Mouse (Mus musculus) CH12.LX (cell line): ENCODE measurements around the gene Kif21b. TPM values are rescaled to one million over a fixed set of nuclear protein-coding genes. Genes with fewer than 3 reads are reported as not detected.

Source experiments
- DNase-seq: peaks from one replicate; pipeline ENCODE4 v3.0.0-alpha.2; 2013; ENCODE audit errors: extremely low read depth
- H3K27ac ChIP-seq: 2 replicates; pipeline ENCODE4 v1.5.1; 2012; ENCODE audit warnings: low read depth, mild to moderate bottlenecking, control low read depth, moderate library complexity; ENCODE audit not compliant: insufficient read depth
- H3K27me3 ChIP-seq: replicated peaks from 2 replicates; pipeline ENCODE3; 2012; ENCODE audit warnings: inconsistent platforms
- H3K36me3 ChIP-seq, 2 experiments: replicated peaks in 1 of 2; 2 replicates each; pipeline versions ENCODE3 to v1.6.1; 2012; ENCODE audit warnings: inconsistent platforms in 1 of 2, low read length in 1 of 2, mild to moderate bottlenecking in 1 of 2, mixed read lengths in 1 of 2, moderate library complexity in 1 of 2; ENCODE audit not compliant: control insufficient read depth in 1 of 2, insufficient read depth in 1 of 2
- H3K4me1 ChIP-seq, 2 experiments: 2 replicates each; pipeline ENCODE4 v1.6.1; 2012; ENCODE audit warnings: inconsistent platforms in 1 of 2, moderate library complexity in 1 of 2; ENCODE audit not compliant: insufficient read depth in 2 of 2, control insufficient read depth in 1 of 2
- H3K4me2 ChIP-seq: 2 replicates; pipeline ENCODE4 v1.6.1; 2012; ENCODE audit warnings: low read depth, mild to moderate bottlenecking, control low read depth; ENCODE audit not compliant: poor library complexity, insufficient read depth, severe bottlenecking
- H3K4me3 ChIP-seq, 3 experiments: fragments of 150-350 bp in 1 of 3; sonication (generic) in 1 of 3; replicated peaks in 1 of 3; 2 replicates each; pipeline versions ENCODE3 to v1.5.1; 2011 to 2012; ENCODE audit warnings: low read depth in 2 of 3, low read length in 2 of 3, mild to moderate bottlenecking in 2 of 3, moderate library complexity in 2 of 3, control low read depth in 1 of 3, improper control_type of control experiment in 1 of 3, inconsistent platforms in 1 of 3, mixed read lengths in 1 of 3; ENCODE audit not compliant: poor library complexity in 1 of 3
- H3K79me2 ChIP-seq: replicated peaks from 2 replicates; pipeline ENCODE4 v1.6.1; 2012; ENCODE audit warnings: mild to moderate bottlenecking, moderate library complexity; ENCODE audit not compliant: control insufficient read depth, poor library complexity, insufficient read depth, severe bottlenecking; ENCODE audit errors: extremely low read depth
- H3K9ac ChIP-seq: 2 replicates; pipeline ENCODE4 v1.6.1; 2012; ENCODE audit warnings: low read depth, mild to moderate bottlenecking, control low read depth, moderate library complexity; ENCODE audit not compliant: insufficient read depth
- H3K9me3 ChIP-seq: replicated peaks from 2 replicates; pipeline ENCODE3; 2012; ENCODE audit warnings: low read length, inconsistent platforms, mixed read lengths
- CHD1 ChIP-seq: IDR thresholded peaks from 2 replicates; pipeline ENCODE4 v1.6.1; 2012; ENCODE audit warnings: low read depth, low read length, improper control_type of control experiment, inconsistent platforms
- CHD2 ChIP-seq: IDR thresholded peaks from 2 replicates; pipeline ENCODE4 v1.6.1; 2011; ENCODE audit warnings: low read length, improper control_type of control experiment
- E2F4 ChIP-seq: IDR thresholded peaks from 2 replicates; pipeline ENCODE4 v1.6.1; 2011; ENCODE audit warnings: low read depth, low read length, improper control_type of control experiment; ENCODE audit not compliant: insufficient replicate concordance
- ELF1 ChIP-seq: IDR thresholded peaks from 2 replicates; pipeline ENCODE4 v1.6.1; 2014; ENCODE audit warnings: low read depth, mild to moderate bottlenecking, inconsistent platforms, low read length, improper control_type of control experiment
- EP300 ChIP-seq: IDR thresholded peaks from 2 replicates; pipeline ENCODE4 v1.6.1; 2011; ENCODE audit warnings: low read length, improper control_type of control experiment
- ETS1 ChIP-seq: conservative IDR thresholded peaks from 2 replicates; pipeline ENCODE4 v1.6.1; 2012; ENCODE audit warnings: low read depth, mild to moderate bottlenecking, inconsistent platforms, low read length, improper control_type of control experiment, moderate library complexity
- GABPA ChIP-seq: IDR thresholded peaks from 2 replicates; pipeline ENCODE4 v1.6.1; 2012; ENCODE audit warnings: low read depth, low read length, improper control_type of control experiment, inconsistent platforms; ENCODE audit not compliant: insufficient replicate concordance
- HCFC1 ChIP-seq: IDR thresholded peaks from 2 replicates; pipeline ENCODE4 v1.6.1; 2012; ENCODE audit warnings: low read depth, mild to moderate bottlenecking, inconsistent platforms, low read length, improper control_type of control experiment
- JUN ChIP-seq: IDR thresholded peaks from 2 replicates; pipeline ENCODE4 v1.6.1; 2011; ENCODE audit warnings: low read depth, mild to moderate bottlenecking, low read length, improper control_type of control experiment, moderate library complexity; ENCODE audit not compliant: insufficient read depth
- KAT2A ChIP-seq: IDR thresholded peaks from 2 replicates; pipeline ENCODE4 v1.6.1; 2012; ENCODE audit warnings: low read length, improper control_type of control experiment, inconsistent platforms; ENCODE audit not compliant: insufficient replicate concordance
- MAX ChIP-seq: IDR thresholded peaks from 2 replicates; pipeline ENCODE4 v1.6.1; 2011; ENCODE audit warnings: low read length, improper control_type of control experiment
- MAZ ChIP-seq: IDR thresholded peaks from 2 replicates; pipeline ENCODE4 v1.6.1; 2012; ENCODE audit warnings: low read depth, mild to moderate bottlenecking, inconsistent platforms, low read length, improper control_type of control experiment, moderate library complexity
- MEF2A ChIP-seq: IDR thresholded peaks from 2 replicates; pipeline ENCODE4 v1.6.1; 2014; ENCODE audit warnings: low read depth, mild to moderate bottlenecking, inconsistent platforms, low read length, improper control_type of control experiment, borderline replicate concordance
- PAX5 ChIP-seq: IDR thresholded peaks from 2 replicates; pipeline ENCODE4 v1.6.1; 2012; ENCODE audit warnings: low read length, inconsistent platforms, mixed read lengths
- POLR2A ChIP-seq: IDR thresholded peaks from 2 replicates; pipeline ENCODE4 v1.6.1; 2011; ENCODE audit warnings: low read depth, mild to moderate bottlenecking, improper control_type of control experiment, low read length
- RCOR1 ChIP-seq: conservative IDR thresholded peaks from 2 replicates; pipeline ENCODE4 v1.6.1; 2012; ENCODE audit warnings: low read depth, mild to moderate bottlenecking, inconsistent platforms, low read length, improper control_type of control experiment
- SIN3A ChIP-seq: IDR thresholded peaks from 2 replicates; pipeline ENCODE4 v1.6.1; 2012; ENCODE audit warnings: low read length, improper control_type of control experiment, inconsistent platforms
- USF1 ChIP-seq: IDR thresholded peaks from 2 replicates; pipeline ENCODE4 v1.6.1; 2014; ENCODE audit warnings: low read depth, mild to moderate bottlenecking, inconsistent platforms, low read length, improper control_type of control experiment
- USF2 ChIP-seq: conservative IDR thresholded peaks from 2 replicates; pipeline ENCODE4 v1.6.1; 2011; ENCODE audit warnings: low read depth, low read length, improper control_type of control experiment
- ZNF384 ChIP-seq: IDR thresholded peaks from 2 replicates; pipeline ENCODE4 v1.6.1; 2012; ENCODE audit warnings: low read depth, low read length, improper control_type of control experiment, inconsistent platforms
- dilution Hi-C: fragments of 300-500 bp; cut with MboI; formaldehyde crosslinking; loops from 2 replicates; pipeline ENCODE4 v1.14.3; 2020; ENCODE audit warnings: low sequenced_read_pairs; ENCODE audit not compliant: extremely low pct_unique_long_range_greater_than_20kb, extremely low pct_ligation_motif_present
- in situ Hi-C: fragments of 300-500 bp; cut with MboI; formaldehyde crosslinking; loops from 3 replicates; pipeline ENCODE4 v1.14.3; 2019; ENCODE audit warnings: low sequenced_read_pairs, low pct_ligation_motif_present, low pct_unique_long_range_greater_than_20kb, mixed read lengths
- polyA plus RNA-seq: library from polyadenylated mRNA; unstranded; fragments of >175 nt; gene quantifications from 2 replicates; pipeline ENCODE4 v1.2.1, GENCODE M21; 2012; ENCODE audit warnings: low read depth; ENCODE audit not compliant: insufficient read length
- total RNA-seq, 2 experiments: library from RNA; depleted of rRNA; stranded (reverse); fragments of 300-350 nt in 1 of 2; fragments of >200 nt in 1 of 2; gene quantifications; 2 replicates each; pipeline ENCODE4 v1.2.3; 2012 to 2014

Kif21b gene
- total and polyA plus RNA-seq, 3 experiments, result 7.3 to 32.4 (median 26.2) TPM

DNA sequence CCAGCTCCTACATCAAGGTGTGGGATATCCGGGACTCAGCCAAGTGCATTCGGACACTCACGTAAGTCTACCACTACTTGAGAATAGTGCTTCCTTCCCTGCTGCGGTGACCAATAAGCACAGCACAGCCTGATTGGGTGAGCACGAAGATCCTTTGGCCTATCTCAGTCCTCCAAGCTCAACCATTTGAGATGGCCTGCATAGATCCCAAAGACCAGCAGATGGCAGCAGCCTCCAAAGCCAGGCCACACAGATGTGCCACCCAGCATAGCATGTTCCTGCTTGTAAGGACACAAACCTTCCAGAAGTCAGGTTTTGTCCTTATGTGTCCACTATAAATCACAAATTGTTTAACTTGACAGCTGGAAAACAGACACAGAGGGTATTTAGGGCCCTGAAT lies 38.9 kb downstream of the Kif21b start (continued):
- TF ChIP-seq RCOR1, result no peak
- TF ChIP-seq PAX5, result no peak
- no peak for TF ChIP-seq EP300
- TF ChIP-seq SIN3A, result no peak
- TF ChIP-seq MAZ, result no peak
- TF ChIP-seq HCFC1, result no peak
- TF ChIP-seq, all 38 proteins: peak for 7

DNA sequence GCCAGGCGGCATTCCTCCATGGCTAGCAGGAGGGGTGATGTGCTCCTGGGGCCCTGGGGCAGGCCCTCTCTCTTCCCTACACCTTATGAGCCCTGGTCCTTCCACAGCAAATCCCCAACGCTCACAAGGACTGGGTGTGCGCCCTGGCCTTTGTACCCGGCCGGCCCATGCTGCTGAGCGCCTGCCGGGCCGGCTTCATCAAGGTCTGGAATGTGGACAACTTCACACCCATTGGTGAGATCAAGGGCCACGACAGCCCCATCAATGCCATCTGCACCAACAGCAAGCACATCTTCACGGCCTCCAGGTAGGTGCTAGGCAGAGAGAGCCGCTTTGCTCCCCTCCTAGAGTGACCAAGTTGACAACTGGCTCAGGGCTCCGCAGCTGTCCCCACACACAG lies 41.5 kb downstream of the Kif21b start:
- Histone ChIP-seq H3K9me3 (no peaks in the 10 kb centered on the region), H3K27ac (no peak overlapping the region), H3K4me1 (peaks cover 0 to 13% of the 10 kb centered on the region in 2 experiments; a peak in 2 of 4 replicates), H3K4me3 (no peak overlapping the region), H3K9ac (no peak overlapping the region), H3K36me3 (peaks cover 92 to 100% of the 10 kb centered on the region in 2 experiments), H3K27me3 (no peaks in the 10 kb centered on the region), H3K79me2 (no peaks in the 10 kb centered on the region), H3K4me2 (no peak overlapping the region)
- no peak for TF ChIP-seq CHD1
- no peak for TF ChIP-seq RCOR1
- TF ChIP-seq ETS1, result no peak
- no peak for TF ChIP-seq ZNF384
- no peak for TF ChIP-seq POLR2A
- no peak for TF ChIP-seq JUN
- TF ChIP-seq ELF1, result no peak
- no peak for TF ChIP-seq E2F4
- TF ChIP-seq KAT2A, result no peak
- no peak for TF ChIP-seq GABPA
- TF ChIP-seq MEF2A, result no peak
- no peak for TF ChIP-seq USF1
- TF ChIP-seq CHD2, result no peak
- TF ChIP-seq SIN3A, result no peak
- TF ChIP-seq MAX, result no peak
- TF ChIP-seq USF2, result no peak
- in situ Hi-C loops (loop anchor here (5.0 kb wide), 1 partner anchor 40 kb away; the partner anchor contains the start of gene Mroh3), dilution Hi-C loops (no loop called here)
- no peak for DNase-seq
